Mouse (Mus musculus): ENCODE data around the gene Sh3rf1.
"Not testable (repeated sequence)": the region's sequence is repeated elsewhere in the genome, so short reads cannot be mapped to it uniquely, and the experiment has no call there.

Gene Sh3rf1

DNA sequence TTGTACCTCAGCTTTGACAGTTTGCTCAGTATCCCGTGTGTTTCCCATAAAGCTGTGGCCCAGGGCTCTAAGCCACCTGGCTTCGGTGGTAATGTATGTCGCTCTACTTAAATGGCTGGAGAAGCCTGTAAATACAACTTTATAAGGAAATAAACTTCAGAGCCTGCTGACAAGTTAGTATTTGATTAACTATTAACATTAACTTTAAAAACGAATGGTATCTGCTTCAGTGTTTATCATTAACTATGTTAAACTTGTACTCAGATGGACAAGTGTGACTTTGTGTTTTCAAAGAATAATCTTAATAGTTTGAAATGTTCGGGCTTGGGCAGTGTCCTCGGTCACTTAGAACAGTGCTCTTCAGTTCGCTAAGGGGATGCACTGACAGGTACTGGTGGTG is 151.5 kb downstream of the Sh3rf1 start:
- in situ Hi-C loops (cut with MboI; ENCODE audit: low pct_unique_long_range_greater_than_20kb in 1 of 2, low sequenced_read_pairs in 2 of 2, unreplicated experiment in 1 of 2): no loop called here

DNA sequence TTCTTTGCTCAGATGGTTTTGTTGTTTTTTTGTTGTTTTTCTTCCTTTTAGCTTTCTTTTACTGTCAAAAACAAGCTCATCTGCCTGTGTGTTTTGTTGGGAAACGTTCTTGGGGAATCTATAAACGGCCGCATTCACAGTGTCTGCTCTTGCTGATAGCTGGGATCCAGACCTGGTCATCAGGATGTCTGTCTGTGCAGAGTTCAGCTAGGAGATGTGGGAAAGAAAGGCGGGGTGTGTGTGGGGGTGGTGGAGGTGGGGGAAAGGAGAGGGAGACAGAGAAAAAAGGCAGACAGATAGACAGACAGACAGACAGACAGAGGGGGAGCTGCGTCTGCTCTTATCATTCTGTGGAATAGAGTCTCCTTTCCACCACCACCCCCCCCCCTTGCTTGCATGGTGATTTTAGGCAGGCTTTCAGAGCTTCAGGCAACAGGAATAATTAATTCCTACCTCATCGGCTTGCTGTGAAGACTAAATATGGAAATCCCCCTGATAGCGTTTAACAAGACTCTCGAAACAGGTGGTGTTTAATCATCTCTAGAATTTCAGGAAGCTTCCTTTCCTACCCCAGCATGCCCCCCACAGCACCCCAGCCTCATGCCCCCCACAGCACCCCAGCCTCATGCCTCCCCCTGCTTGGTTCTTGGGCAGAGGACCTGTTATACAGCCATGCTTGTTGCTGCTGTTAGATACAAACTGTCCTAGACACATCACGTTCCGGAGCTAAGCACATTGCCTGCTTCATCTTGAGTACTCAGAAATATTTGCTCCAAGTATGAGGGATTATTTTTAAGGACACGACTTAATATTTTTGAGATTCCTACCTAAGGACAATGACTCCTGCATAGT is 155.4 kb downstream of the Sh3rf1 start:
- in situ Hi-C loops (cut with MboI; ENCODE audit: low pct_unique_long_range_greater_than_20kb in 1 of 2, low sequenced_read_pairs in 2 of 2, unreplicated experiment in 1 of 2): no loop called here

DNA sequence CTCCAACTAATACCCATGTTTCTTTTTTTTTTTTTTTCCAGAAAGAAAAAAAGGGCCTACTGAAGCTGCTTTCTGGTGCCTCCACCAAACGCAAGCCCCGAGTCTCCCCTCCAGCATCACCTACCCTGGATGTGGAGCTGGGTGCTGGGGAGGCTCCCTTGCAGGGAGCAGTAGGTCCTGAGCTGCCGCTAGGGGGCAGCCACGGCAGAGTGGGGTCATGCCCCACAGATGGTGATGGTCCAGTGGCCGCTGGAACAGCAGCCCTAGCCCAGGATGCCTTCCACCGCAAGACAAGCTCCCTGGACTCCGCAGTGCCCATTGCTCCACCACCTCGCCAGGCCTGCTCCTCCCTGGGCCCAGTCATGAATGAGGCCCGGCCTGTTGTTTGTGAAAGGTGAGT is 160.9 kb downstream of the Sh3rf1 start:
- in situ Hi-C loops (cut with MboI; ENCODE audit: low pct_unique_long_range_greater_than_20kb in 1 of 2, low sequenced_read_pairs in 2 of 2, unreplicated experiment in 1 of 2): no loop called here

DNA sequence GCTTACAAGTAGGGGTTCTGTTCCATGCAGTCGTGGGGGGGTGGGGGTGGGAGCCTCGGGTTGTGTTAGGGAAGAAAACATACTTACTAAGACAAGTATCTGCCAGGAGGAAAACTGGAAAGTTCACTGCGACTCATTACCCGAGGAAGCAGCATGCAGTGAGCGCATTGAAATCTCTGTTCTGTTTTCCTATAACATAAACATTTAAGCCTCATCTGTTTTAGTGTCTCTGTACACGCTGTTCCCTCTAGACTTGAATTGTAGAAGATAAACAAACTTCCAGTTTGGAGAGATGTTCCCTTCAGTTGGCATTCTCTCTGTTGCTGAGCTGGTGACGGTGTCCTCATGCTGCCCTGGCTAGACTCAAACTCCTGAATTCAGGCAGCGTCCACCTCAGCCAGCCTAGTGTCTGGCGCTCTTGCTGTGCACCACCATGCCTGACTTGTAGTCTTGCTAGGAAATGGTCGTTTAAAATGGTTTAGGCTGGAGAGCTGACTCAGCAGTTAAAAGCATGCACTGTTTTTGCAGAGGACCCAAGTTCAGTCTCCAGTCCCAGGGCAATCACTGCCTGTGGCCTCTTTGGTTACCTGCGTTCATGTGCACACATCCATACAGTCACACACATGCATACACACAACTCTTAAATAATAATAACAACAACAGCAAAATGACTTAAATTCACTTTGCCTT is 162.0 kb downstream of the Sh3rf1 start:
- in situ Hi-C loops (cut with MboI; ENCODE audit: low pct_unique_long_range_greater_than_20kb in 1 of 2, low sequenced_read_pairs in 2 of 2, unreplicated experiment in 1 of 2): no loop called here

DNA sequence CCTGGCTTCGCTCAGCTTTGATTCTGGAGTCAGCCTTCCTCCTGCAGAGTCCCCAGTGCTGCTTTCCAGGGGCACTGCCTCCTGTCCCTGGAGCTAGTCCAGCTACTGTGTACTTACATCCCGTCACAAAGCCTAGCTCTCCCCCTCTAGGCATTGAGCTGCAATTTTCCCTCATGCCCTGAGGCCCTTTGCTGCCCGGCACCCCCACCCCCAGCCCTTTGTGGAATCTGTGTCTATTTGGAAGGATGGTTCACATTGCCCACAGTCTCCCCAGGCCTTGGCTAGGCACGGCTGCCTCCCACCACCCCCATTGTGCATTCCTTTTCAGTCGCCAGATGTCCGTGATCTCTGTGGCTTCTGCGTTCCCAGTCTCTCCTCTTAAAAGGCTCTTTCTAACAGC is 163.0 kb downstream of the Sh3rf1 start:
- in situ Hi-C loops (cut with MboI; ENCODE audit: low pct_unique_long_range_greater_than_20kb in 1 of 2, low sequenced_read_pairs in 2 of 2, unreplicated experiment in 1 of 2): no loop called here

DNA sequence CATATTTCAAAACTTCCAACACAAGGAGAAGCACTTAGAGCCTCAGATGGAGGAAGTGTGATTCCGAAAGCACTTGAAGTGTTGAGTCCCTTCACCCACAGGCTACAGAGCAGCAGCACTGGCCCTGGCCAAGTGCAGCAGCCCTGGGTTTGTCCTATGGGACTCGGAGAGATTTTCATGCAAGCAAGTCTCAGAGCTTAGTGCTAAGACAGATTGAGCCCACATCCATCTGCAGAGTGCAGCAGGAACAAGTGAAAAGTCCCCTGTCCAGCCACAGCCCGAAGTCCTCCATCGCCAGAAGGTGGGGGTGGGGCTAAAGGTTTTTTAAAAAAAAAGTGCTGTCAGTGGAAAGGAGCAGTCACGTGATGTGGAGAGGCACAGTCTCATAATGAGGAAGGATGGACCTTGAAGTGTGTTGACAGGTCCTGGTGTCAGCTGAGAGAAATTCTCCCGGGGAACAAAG is 163.9 kb downstream of the Sh3rf1 start:
- in situ Hi-C loops (cut with MboI; ENCODE audit: low pct_unique_long_range_greater_than_20kb in 1 of 2, low sequenced_read_pairs in 2 of 2, unreplicated experiment in 1 of 2): no loop called here

DNA sequence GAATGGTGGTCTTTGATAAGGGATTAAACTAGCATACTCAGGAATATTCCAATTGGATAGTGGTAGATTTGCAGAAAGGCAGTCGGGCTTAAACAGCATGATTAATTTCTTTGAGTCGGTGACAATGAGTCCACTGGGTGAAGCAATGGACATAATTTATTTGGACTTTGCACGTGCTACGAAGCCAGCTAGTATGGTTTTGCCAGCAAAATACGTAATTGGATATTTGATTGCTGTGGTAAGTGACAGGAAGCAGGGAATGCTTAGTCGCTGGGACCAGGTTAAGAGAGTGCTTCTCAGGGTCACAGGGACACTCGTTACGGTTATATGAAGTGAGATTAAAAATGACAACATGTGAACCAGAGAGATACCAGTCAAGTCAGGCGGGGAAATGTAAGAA is 164.7 kb downstream of the Sh3rf1 start:
- in situ Hi-C loops (cut with MboI; ENCODE audit: low pct_unique_long_range_greater_than_20kb in 1 of 2, low sequenced_read_pairs in 2 of 2, unreplicated experiment in 1 of 2): no loop called here

DNA sequence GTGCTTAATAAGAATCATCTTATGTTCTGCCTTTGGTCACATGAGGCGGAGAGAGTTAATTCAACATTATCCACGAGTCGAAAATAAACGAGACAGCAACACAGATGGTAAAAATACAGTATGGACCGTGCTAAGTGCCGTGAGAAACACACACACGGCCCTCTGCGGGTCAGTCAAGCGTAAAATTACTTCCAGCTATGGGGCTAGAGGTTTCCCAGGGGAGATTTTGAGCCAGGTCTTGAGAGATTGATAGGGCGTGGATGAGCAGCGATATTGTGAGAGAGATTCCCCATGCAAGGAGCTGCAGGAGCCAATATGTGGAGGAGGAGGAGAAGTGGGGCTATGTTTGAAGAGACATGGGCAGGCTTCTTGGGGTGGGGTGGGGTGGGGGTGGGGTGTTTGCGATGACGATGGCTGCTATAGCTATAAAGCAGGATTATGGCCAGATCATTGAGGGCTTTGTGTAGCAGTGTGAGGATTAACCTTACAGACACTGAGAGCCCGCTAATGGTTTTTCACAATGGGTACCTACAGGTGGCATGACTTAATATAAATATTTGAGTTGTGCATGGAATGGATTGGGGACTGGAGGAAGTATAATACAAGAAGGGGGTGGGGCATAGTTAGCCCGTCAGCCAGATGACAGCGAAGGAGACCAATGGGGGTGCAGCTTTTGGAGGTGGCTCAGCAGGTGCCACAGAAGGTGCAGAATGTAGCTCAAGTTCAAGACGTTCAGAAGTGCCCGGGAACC is 166.8 kb downstream of the Sh3rf1 start:
- in situ Hi-C loops (cut with MboI; ENCODE audit: low pct_unique_long_range_greater_than_20kb in 1 of 2, low sequenced_read_pairs in 2 of 2, unreplicated experiment in 1 of 2): no loop called here

DNA sequence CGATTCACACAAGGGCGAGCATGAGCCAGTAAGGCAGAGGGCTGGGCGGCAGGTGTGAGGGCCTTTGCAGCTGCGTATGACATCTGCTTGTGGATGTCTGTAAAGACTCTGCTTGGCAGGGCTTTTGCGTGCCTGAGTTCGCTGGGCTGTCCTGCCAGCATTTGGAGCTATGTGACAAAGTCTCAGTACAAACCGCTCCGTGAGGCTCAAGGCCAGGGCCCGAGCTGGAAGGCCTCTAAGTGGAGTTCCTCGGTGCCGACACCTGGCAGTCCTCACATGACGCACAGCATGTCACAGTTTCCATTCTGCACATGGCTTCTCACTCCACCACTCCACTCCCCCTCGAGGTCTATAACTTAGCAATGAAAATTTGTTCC is 167.4 kb downstream of the Sh3rf1 start:
- in situ Hi-C loops (cut with MboI; ENCODE audit: low pct_unique_long_range_greater_than_20kb in 1 of 2, low sequenced_read_pairs in 2 of 2, unreplicated experiment in 1 of 2): no loop called here

DNA sequence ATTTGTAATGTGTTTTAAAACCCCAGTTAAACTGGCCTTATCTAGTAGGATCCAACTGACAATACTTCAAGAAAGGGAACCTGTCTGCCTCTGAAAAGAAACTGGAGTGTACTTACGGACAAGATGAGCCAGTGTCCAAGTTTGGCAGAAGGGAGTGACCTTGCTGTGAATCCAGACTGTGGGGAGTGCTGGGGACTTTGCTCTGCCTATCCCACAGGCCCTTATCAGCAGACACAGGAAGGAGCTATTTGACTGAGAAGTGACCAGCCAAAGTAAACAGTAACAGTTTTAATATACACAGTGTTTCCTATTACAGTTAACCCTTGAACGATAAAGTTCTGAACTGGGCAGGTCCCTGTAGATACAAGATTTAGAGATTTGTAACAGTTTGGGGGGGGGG is 173.5 kb downstream of the Sh3rf1 start:
- in situ Hi-C loops (cut with MboI; ENCODE audit: low pct_unique_long_range_greater_than_20kb in 1 of 2, low sequenced_read_pairs in 2 of 2, unreplicated experiment in 1 of 2): no loop called here

DNA sequence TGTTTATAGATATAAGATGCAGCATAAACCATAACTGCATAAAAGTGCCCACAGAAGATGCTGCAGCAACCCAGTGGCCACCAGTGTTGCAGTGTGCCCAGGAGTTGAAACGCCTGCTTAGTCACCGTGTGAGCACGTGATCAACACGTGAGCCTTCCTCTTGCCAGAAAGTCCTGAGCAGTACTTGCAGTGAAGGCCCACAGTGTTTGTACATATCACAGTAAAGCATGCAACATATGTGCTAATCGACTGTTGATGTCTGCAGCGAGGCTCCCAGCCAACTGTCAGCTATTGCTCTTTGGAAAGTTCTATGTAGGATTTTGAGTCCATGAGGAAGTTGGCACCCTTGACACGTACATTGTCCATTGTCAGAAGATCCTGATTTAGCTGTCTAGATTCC is 174.1 kb downstream of the Sh3rf1 start:
- in situ Hi-C loops (cut with MboI; ENCODE audit: low pct_unique_long_range_greater_than_20kb in 1 of 2, low sequenced_read_pairs in 2 of 2, unreplicated experiment in 1 of 2): no loop called here

DNA sequence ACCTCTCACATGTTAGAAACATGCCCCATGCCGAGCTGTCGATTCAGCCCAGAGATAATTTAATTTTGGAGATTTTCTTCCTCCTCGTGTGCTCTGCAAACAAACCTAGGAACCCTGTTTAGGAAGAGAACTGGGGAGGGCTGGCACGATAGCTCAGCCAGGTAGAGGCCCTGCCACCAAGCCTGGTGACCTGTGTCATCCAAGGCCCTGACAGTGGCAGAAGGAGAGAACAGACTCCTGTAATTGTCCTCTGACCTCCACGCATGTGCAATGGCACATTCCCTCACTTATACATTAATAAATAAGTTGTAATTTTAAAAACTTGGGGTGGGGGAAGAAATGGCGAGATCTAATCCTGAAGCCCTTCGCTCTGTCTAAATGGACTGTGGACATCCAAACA is 179.2 kb downstream of the Sh3rf1 start:
- in situ Hi-C loops (cut with MboI; ENCODE audit: low pct_unique_long_range_greater_than_20kb in 1 of 2, low sequenced_read_pairs in 2 of 2, unreplicated experiment in 1 of 2): no loop called here

DNA sequence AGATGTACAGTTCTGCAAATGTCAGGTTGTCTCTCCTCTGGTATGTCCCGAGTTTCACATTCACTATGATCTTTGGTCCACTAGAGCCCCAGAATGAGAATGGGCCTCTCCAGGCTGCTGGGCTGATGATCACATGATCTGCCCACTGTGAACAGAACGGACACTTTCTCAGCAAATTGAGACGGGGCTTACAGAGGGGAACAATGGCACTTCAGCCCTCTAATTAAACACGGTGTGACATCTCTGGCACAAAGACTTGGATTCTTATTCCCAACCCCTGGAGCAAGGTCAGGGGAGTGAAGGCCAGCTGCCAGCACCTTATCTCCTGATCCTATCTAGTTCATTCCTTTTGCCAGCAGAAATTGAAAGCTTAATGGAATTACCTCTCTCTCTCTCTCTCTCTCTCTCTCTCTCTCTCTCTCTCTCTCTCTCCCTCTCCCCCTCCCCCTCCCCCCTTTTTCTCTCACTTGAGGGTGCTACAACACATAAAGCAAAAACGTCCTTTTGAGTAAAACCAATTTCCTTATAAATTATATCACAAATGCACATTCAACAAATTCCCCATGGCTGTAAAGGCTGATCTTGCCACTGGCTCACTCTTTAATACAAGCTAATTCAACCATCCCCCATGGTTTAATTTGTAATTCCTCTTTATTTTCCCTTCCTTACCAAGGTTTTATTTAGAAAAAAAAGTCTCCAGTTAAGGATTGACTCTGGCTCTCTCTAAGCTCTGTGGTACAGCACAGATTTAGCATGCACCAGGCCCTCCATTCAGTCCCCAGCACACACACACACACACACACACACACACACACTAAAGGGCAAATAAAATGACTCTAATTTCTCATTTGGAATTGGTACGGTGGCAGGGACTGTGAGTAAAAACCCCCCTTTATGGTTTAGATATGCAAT is 179.8 kb downstream of the Sh3rf1 start:
- in situ Hi-C loops (cut with MboI; ENCODE audit: low pct_unique_long_range_greater_than_20kb in 1 of 2, low sequenced_read_pairs in 2 of 2, unreplicated experiment in 1 of 2): no loop called here

DNA sequence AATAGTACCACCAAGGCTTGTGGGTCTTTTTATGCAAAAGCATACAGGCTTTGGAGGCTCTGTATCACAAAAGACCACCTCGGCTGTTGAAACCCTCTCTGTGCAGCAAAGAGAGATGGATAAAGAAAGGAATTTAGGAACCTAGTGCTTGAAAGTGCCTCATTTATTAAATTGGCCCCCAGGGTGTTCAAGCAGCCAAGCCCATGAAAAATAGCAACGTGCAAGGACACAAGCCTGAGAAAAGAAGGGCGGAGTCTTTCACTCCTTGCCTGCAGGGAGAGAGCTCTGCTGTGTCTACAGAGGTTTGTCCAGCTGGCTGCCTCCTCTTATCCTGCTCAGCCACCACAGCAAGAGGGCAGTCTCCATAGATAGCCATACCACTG is 180.5 kb downstream of the Sh3rf1 start:
- in situ Hi-C loops (cut with MboI; ENCODE audit: low pct_unique_long_range_greater_than_20kb in 1 of 2, low sequenced_read_pairs in 2 of 2, unreplicated experiment in 1 of 2): no loop called here

DNA sequence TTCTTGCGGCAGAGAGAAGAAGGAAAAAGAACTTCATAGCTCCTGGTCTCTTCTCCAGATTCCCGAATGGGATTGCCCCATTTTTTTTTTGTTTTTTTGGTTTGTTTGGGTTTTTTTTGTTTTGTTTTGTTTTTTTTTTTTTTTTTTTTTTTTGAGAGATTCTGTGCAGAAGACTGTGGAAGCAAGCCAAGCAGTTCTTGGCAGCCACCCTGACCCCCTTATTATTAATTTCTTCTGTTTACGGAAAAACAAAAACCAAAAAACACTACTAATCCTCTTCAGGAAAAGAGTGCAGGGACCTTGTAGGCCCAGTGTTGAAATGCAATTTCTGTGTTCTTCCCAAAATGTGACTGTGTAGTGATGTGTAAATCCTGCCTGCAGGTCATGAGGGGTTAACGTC is 185.4 kb downstream of the Sh3rf1 start:
- in situ Hi-C loops (cut with MboI; ENCODE audit: low pct_unique_long_range_greater_than_20kb in 1 of 2, low sequenced_read_pairs in 2 of 2, unreplicated experiment in 1 of 2): no loop called here

DNA sequence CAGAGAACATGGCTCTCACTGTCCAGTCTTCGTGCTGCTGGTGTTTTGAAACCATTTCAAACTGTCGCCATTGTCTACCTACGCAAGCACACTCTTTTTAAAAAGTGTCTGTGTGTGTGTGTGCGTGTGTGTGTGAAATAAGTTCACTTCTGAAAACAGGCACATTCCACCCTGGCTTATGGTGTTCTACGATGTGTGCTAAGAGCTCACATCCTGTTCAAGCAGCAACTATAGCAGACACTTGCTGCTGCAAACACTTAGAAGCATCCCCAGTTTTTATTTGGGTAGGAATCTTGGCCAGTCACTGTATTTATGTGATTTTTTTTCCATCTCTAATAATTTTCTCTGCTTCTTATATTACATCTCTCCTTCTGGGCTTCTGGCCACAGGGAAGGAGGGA is 186.0 kb downstream of the Sh3rf1 start:
- in situ Hi-C loops (cut with MboI; ENCODE audit: low pct_unique_long_range_greater_than_20kb in 1 of 2, low sequenced_read_pairs in 2 of 2, unreplicated experiment in 1 of 2): not testable (repeated sequence)

DNA sequence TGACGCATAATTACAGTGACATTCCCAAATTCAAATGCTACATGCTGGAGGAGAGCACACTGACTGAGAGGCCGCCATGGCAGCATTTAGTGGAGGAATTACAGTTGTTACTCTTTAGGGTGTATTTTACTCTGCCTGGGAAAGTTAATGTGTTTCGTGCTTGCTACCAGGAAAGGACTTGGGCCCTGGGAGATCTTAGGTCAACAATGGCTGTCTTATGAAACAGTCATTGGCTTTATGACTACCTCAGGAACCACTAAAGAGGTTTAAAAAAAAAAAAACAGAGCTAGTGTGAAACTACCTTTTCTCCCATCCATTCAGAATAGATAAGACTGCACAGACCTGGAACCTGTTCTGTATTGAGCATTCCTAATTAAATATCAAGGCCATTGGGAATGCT is 195.8 kb downstream of the Sh3rf1 start:
- in situ Hi-C loops (cut with MboI; ENCODE audit: low pct_unique_long_range_greater_than_20kb in 1 of 2, low sequenced_read_pairs in 2 of 2, unreplicated experiment in 1 of 2): no loop called here

DNA sequence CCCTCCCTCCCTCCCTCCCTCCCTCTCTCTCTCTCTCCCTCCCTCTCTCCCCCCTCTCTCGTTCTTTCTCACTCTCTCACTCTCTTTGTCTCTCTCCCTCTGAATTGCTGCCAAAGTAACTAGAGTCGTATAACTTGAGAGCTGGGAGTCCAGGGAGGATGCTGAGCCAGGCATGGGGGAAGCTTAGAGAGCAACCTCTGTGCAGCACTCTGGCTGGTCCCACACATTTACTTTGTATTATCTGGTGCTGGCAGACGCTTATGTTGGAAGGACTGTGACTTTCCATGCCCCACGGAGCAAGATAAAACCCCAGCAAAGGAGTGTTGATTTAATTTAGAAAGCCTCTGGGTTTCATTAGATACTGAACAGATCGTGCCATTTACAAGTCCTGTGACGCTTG is 196.5 kb downstream of the Sh3rf1 start:
- in situ Hi-C loops (cut with MboI; ENCODE audit: low pct_unique_long_range_greater_than_20kb in 1 of 2, low sequenced_read_pairs in 2 of 2, unreplicated experiment in 1 of 2): no loop called here

All from mouse embryonic stem cell (cell line).